Mouse (Mus musculus) frontal cortex, postnatal 14 days (tissue): ENCODE measurements around the gene Gm10142.
"Not testable (repeated sequence)": the region's sequence is repeated elsewhere in the genome, so short reads cannot be mapped to it uniquely, and the experiment has no call there.

ENCODE experiments used
- DNase-seq, 2 experiments: peaks; one replicate each; pipeline ENCODE4 v3.0.0; 2022; ENCODE audit warnings: low spot score in 2 of 2

Gene Gm10142

DNA sequence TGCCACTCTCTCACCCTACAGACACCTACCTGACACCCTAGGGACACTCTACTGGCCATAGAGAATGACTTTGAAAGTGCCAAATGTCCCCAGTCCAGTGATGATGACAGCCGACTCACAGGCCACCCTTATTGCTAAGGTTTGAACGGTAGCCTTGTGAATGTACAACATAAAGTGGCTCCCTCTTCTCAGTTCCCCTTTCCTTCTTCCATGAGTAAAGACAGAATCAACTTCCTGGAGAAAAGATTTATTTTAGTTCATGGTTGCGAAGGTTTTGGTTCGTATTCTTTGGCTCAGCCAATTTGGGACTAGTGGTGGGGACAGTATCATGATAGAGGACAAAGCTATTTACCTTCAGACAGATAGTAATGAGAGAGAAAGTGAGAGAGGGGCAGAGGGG lies 23.3 kb downstream of the Gm10142 start:
- DNase-seq = no peak

DNA sequence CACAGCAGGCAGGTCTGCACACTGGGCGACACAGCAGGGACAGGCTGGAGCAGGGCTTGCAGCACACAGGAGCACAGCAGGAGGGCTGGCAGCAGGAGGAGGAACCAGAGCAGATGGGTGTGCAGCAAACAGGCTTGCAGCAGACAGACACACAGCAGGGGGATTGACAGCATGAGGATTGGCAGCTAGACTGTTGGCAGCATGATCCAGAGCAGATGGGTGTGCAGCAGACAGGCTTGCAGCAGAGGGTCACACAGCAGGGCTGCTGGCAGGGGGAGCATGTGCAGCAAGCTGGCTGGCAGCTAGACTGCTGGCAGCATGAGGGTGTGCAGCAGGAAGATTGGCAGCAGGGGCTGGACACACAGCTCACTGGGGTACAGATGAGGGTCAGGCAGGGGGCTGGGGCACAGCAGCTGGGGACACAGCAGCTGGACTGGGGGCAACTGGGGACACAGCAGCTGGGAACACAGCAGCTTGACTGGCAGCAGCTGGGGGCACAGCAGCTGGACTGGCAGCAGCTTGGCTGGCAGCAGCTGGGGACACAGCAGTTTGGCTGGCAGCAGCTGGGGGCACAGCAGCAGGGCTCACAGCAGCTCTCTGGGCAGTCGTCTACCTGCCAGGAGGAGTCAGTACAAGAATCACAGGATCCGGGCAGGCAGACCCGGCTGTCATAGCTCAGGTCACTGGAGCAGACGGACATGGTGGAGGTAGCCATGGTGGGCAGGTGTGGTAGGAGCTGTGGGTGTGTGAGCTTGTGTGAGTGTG lies 26.5 kb downstream of the Gm10142 start, which contains the start of gene Gm18596:
Gm18596 (minus strand) TSS at position 715 of the 765 bp plus-strand sequence.
- not testable (repeated sequence) for DNase-seq

DNA sequence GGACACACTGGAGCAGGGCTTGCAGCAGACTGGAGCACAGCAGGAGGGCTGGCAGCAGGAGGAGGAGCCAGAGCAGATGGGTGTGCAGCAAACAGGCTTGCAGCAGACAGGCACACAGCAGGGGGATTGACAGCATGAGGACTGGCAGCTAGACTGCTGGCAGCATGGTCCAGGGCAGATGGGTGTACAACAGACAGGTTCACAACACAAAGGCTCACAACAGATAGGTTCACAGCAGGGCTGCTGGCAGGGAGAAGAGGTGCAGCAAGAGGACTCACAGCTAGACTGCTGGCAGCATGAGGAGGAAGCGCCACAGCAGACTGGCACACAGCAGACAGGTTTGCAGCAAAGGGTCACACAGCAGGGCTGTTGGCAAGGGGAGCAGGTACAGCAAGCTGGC lies 35.1 kb downstream of the Gm10142 start:
- not testable (repeated sequence) for DNase-seq

DNA sequence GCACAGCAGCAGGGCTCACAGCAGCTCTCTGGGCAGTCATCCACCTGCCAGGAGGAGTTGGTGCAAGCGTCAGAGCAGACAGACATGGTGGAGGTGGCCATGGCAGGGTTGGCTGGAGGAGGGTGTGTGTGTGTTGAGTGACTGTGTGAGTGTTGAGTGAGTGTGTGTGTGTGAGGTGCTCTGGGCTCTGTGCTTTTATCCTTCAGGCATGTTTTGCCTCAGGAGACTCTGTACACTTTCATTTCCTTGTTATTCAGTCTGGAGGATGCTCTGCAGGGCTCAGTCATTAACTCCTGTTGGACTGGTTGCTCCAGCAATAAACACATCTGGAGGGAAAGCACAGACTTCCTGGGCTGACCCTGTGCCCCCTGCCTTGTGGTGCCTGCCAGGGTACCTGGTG lies 35.6 kb downstream of the Gm10142 start, which contains the start of gene Gm9736:
Gm9736 (minus strand) TSS at position 101 of the 400 bp plus-strand sequence.
- not testable (repeated sequence) for DNase-seq

DNA sequence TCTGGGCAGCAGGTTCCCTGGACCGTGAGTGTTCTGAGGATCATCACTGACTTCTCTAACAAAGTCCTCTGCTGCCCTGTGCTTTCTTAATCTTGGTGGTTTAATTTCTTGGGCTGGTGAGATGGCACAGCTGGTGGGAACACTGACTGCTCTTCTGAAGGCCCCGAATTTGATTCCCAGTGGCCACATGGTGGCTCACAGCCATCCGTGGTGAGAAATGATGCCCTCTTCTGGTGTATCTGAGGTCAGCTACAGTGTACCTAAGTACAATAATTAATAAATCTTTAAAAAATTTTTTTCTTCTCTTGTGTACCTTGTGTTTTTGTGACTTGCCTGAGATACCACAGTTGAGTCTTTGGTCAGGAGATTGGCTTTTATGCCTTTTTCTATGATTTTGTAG lies 36.7 kb downstream of the Gm10142 start:
- not testable (repeated sequence) for DNase-seq

DNA sequence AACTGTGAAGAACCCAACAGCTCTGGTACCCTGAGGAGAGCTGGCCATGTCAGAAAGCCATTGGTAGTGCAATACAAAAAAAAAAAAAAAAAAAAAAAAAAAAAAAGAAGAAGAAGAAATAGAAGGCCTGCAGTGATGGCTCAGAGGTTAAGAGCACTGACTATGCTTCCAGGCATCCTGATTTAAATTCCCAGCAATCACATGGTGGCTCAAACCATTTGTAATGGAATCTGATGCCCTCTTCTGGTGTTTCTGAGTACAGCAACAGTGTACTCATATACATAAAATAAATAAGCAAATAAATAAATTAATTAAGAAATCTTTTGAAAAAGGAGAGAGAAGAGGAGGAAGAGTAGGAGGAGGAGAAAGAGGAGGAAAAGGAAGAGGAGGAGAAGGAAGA lies 37.8 kb downstream of the Gm10142 start:
- DNase-seq = no peak

DNA sequence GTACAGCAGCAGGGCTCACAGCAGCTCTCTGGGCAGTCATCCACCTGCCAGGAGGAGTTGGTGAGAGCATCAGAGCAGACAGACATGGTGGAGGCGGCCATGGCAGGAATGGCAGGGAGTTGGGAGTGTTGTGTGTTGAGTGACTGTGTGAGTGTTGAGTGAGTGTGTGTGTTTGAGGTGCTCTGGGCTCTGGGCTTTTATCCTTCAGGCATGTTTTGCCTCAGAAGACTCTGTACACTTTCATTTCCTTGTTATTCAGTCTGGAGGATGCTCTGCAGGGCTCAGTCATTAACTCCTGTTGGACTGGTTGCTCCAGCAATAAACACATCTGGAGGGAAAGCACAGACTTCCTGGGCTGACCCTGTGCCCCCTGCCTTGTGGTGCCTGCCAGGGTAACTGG lies 44.0 kb downstream of the Gm10142 start, which contains the start of gene Gm3233:
Gm3233 (minus strand) TSS at position 101 of the 400 bp plus-strand sequence.
- DNase-seq = not testable (repeated sequence)
